Comparison of ENCODE assay signal across 20 mouse cellular contexts in the genomic region with DNA sequence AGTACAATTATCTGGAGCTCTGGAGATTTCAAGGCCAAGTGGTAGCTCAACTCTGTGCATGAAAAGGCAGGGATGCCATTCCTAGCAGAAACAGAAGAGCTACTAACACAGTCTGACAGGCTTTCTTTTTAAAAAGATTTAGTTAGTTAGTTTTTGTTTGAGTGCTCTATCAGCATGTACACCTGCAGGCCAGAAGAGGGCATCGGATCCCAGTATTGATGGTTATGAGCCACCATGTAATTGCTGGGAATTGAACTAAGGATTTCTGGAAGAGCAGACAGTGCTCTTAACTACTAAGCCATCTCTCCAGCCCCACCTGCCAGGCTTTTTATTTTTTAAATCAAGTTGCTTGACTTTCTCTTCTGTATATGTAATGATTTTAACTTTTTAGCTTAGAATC. TPM values are rescaled to one million over a fixed set of nuclear protein-coding genes. Genes with fewer than 3 reads are reported as not detected.
DNase-seq lines count a peak whose midpoint lies in the region; ATAC-seq and TF ChIP-seq lines count a peak whose summit lies in the region.
"Had no signal": no experiment of that assay in that cellular context is flagged by ENCODE, and none has a peak within 500 bp of the region (broad histone marks: within the 10 kb centered on the region; RNA-seq: fewer than 3 reads in every experiment).

No protein-coding gene starts in this region.

- WGBS in hindbrain, postnatal 0 days = 96% methylated on average over 1 of the region's 1 CpGs
- WGBS in hindbrain, embryonic 16.5 days = 72% methylated on average over 1 of the region's 1 CpGs
- WGBS in lung, postnatal 0 days = 81% methylated on average over 1 of the region's 1 CpGs

- TF ChIP-seq EP300 in lung, postnatal 0 days (IDR thresholded peaks at IDR 0.05) = no peak

- DNase-seq in hindbrain, postnatal 0 days (ENCODE audit: low spot score) = no peak
- no peak for DNase-seq in lung, postnatal 0 days (ENCODE audit: low spot score)
- no peak for DNase-seq in lung, postnatal 14 days
- peak; percentile 44 for DNase-seq in ES-CJ7 (ENCODE audit: low read depth, low spot score)
- peak; percentile 37 for DNase-seq in naive thymus-derived CD4-positive, alpha-beta T cell, adult 2 months (ENCODE audit: low read depth)
- no peak for DNase-seq in spleen, postnatal 36 days (ENCODE audit: low spot score in 2 of 2)
- DNase-seq in left cerebral cortex, postnatal 4 days = no peak
- DNase-seq: adrenal gland, postnatal 14 days; cerebellum, adult 8-10 months; heart, postnatal 10 days; kidney, adult 9 months; retina, postnatal 1 day had no signal

- TF ChIP-seq CTCF in hindbrain, postnatal 0 days (IDR thresholded peaks at IDR 0.05; ENCODE audit: low read depth) = peak; percentile 18
- TF ChIP-seq CTCF in lung, postnatal 0 days (IDR thresholded peaks at IDR 0.05) = peak; percentile 34

- H3K9me3 ChIP-seq in hindbrain, postnatal 0 days (ENCODE audit: low read length) = no peaks in the 10 kb centered on the region
- H3K9me3 ChIP-seq in hindbrain, embryonic 16.5 days (ENCODE audit: control insufficient read depth, low read length) = no peaks in the 10 kb centered on the region
- H3K9me3 ChIP-seq in lung, postnatal 0 days (ENCODE audit: low read length) = no peaks in the 10 kb centered on the region
- H3K9me3 ChIP-seq: embryonic facial prominence, embryonic 15.5 days; forebrain, embryonic 13.5 days; hindbrain, embryonic 13.5 days; lung, embryonic 15.5 days had no signal

- no peak overlapping the region for H3K9ac ChIP-seq in hindbrain, postnatal 0 days (replicated peaks; ENCODE audit: low read length)
- H3K9ac ChIP-seq in hindbrain, embryonic 16.5 days (ENCODE audit: low read depth, low read length) = no peak overlapping the region
- H3K9ac ChIP-seq in lung, postnatal 0 days (replicated peaks; ENCODE audit: low read depth) = no peak overlapping the region
- H3K9ac ChIP-seq: embryonic facial prominence, embryonic 15.5 days; forebrain, embryonic 13.5 days; hindbrain, embryonic 13.5 days; lung, embryonic 15.5 days had no signal

- H3K4me3 ChIP-seq in hindbrain, postnatal 0 days (ENCODE audit: low read length) = no peak overlapping the region
- no peak overlapping the region for H3K4me3 ChIP-seq in hindbrain, embryonic 16.5 days (ENCODE audit: low read length)
- no peak overlapping the region for H3K4me3 ChIP-seq in lung, postnatal 0 days (ENCODE audit: low read depth, low read length)
- H3K4me3 ChIP-seq: embryonic facial prominence, embryonic 15.5 days; forebrain, embryonic 13.5 days; hindbrain, embryonic 13.5 days; lung, embryonic 15.5 days had no signal

- no peak overlapping the region for H3K4me2 ChIP-seq in hindbrain, postnatal 0 days (ENCODE audit: low read depth, low read length)
- H3K4me2 ChIP-seq in hindbrain, embryonic 16.5 days (ENCODE audit: low read length) = no peak overlapping the region
- H3K4me2 ChIP-seq in lung, postnatal 0 days (replicated peaks; ENCODE audit: low read depth, low read length) = no peak overlapping the region
- H3K4me2 ChIP-seq: embryonic facial prominence, embryonic 15.5 days; forebrain, embryonic 13.5 days; hindbrain, embryonic 13.5 days; lung, embryonic 15.5 days had no signal

- no peaks in the 10 kb centered on the region for H3K36me3 ChIP-seq in hindbrain, postnatal 0 days (ENCODE audit: insufficient read depth, low read length)
- no peaks in the 10 kb centered on the region for H3K36me3 ChIP-seq in hindbrain, embryonic 16.5 days (ENCODE audit: control insufficient read depth, insufficient read depth, low read length)
- no peaks in the 10 kb centered on the region for H3K36me3 ChIP-seq in lung, postnatal 0 days (ENCODE audit: insufficient read depth, low read length)
- H3K36me3 ChIP-seq: embryonic facial prominence, embryonic 15.5 days; hindbrain, embryonic 13.5 days; lung, embryonic 15.5 days had no signal

- no peaks in the 10 kb centered on the region for H3K27me3 ChIP-seq in hindbrain, postnatal 0 days (ENCODE audit: insufficient read depth, low read length)
- H3K27me3 ChIP-seq in hindbrain, embryonic 16.5 days (replicated peaks; ENCODE audit: control insufficient read depth, insufficient read depth, low read length) = no peaks in the 10 kb centered on the region
- H3K27me3 ChIP-seq in lung, postnatal 0 days (replicated peaks; ENCODE audit: insufficient read depth, low read length) = no peaks in the 10 kb centered on the region
- H3K27me3 ChIP-seq: embryonic facial prominence, embryonic 15.5 days; forebrain, embryonic 13.5 days; hindbrain, embryonic 13.5 days; lung, embryonic 15.5 days had no signal

- no peak for ATAC-seq in hindbrain, postnatal 0 days
- no peak for ATAC-seq in hindbrain, embryonic 16.5 days
- no peak for ATAC-seq in lung, postnatal 0 days
- ATAC-seq: forebrain, embryonic 13.5 days had no signal

- no peak overlapping the region for H3K27ac ChIP-seq in hindbrain, postnatal 0 days
- no peak overlapping the region for H3K27ac ChIP-seq in hindbrain, embryonic 16.5 days (ENCODE audit: low read depth, low read length)
- H3K27ac ChIP-seq in lung, postnatal 0 days (ENCODE audit: low read length) = no peak overlapping the region
- H3K27ac ChIP-seq: embryonic facial prominence, embryonic 15.5 days; forebrain, embryonic 13.5 days; hindbrain, embryonic 13.5 days; lung, embryonic 15.5 days had no signal

- intact Hi-C loops in left cerebral cortex, postnatal 4 days (cut with DNase I) = no loop called here

- no peaks in the 10 kb centered on the region for H3K4me1 ChIP-seq in hindbrain, postnatal 0 days (ENCODE audit: insufficient read depth, low read length)
- no peaks in the 10 kb centered on the region for H3K4me1 ChIP-seq in hindbrain, embryonic 16.5 days (ENCODE audit: control insufficient read depth, insufficient read depth, low read depth, low read length)
- H3K4me1 ChIP-seq in lung, postnatal 0 days (ENCODE audit: insufficient read depth, low read depth, low read length) = no peaks in the 10 kb centered on the region
- H3K4me1 ChIP-seq: embryonic facial prominence, embryonic 15.5 days; forebrain, embryonic 13.5 days; hindbrain, embryonic 13.5 days; lung, embryonic 15.5 days had no signal

RNA-seq across cellular contexts. Expression of gene Cacfd1, which starts 12.2 kb away (rescaled TPM):
- 50.1 and 50.4 TPM in 2 replicates for total RNA-seq in hindbrain, postnatal 0 days (2014; rRNA removed)
- 89.1 and 90.6 TPM in 2 replicates for polyA plus RNA-seq in hindbrain, postnatal 0 days (2015; fragmentation: Nextera tagmentation; extraction: Ambion mirVana)
- 103 TPM in 2 replicates for polyA plus RNA-seq in hindbrain, embryonic 16.5 days (2015; fragmentation: Nextera tagmentation; extraction: Ambion mirVana)
- polyA plus RNA-seq in lung, postnatal 0 days (2015; fragmentation: Nextera tagmentation; extraction: Ambion mirVana) = 39.9 and 42.1 TPM in 2 replicates
- total RNA-seq in left cerebral cortex, postnatal 4 days (2021) = 10 to 100 TPM; 73.1 to 80.5 TPM

RNA-seq across cellular contexts. Expression of gene Adamts13, which starts 24.3 kb away (rescaled TPM):
- total RNA-seq in hindbrain, postnatal 0 days (2014; rRNA removed) = not detected in 2 replicates
- polyA plus RNA-seq in hindbrain, postnatal 0 days (2015; fragmentation: Nextera tagmentation; extraction: Ambion mirVana) = not detected in 2 replicates
- polyA plus RNA-seq in hindbrain, embryonic 16.5 days (2015; fragmentation: Nextera tagmentation; extraction: Ambion mirVana) = 0.29 TPM in 1 of 2 replicates, not detected in the other
- 0.26 TPM in 2 replicates for polyA plus RNA-seq in lung, postnatal 0 days (2015; fragmentation: Nextera tagmentation; extraction: Ambion mirVana)
- not detected for total RNA-seq in left cerebral cortex, postnatal 4 days (2021)
- total RNA-seq: heart, adult 8-10 months; heart, postnatal 10 days; megakaryocyte-erythroid progenitor cell, adult 5-6 weeks had no signal
- polyA plus RNA-seq: forebrain, embryonic 13.5 days; lung, embryonic 15.5 days; neural tube, embryonic 14.5 days had no signal

RNA-seq across cellular contexts. Expression of gene Slc2a6, which starts 30.3 kb away (rescaled TPM):
- 29.2 and 30.9 TPM in 2 replicates for total RNA-seq in hindbrain, postnatal 0 days (2014; rRNA removed)
- 16.7 and 19.2 TPM in 2 replicates for polyA plus RNA-seq in hindbrain, postnatal 0 days (2015; fragmentation: Nextera tagmentation; extraction: Ambion mirVana)
- 18.0 and 21.6 TPM in 2 replicates for polyA plus RNA-seq in hindbrain, embryonic 16.5 days (2015; fragmentation: Nextera tagmentation; extraction: Ambion mirVana)
- 1.1 and 1.3 TPM in 2 replicates for polyA plus RNA-seq in lung, postnatal 0 days (2015; fragmentation: Nextera tagmentation; extraction: Ambion mirVana)
- 10 to 100 TPM; 23.3 to 27.5 TPM for total RNA-seq in left cerebral cortex, postnatal 4 days (2021)

RNA-seq across cellular contexts. Expression of gene Rexo4, which starts 33.3 kb away (rescaled TPM):
- total RNA-seq in hindbrain, postnatal 0 days (2014; rRNA removed) = 35.3 and 38.0 TPM in 2 replicates
- polyA plus RNA-seq in hindbrain, postnatal 0 days (2015; fragmentation: Nextera tagmentation; extraction: Ambion mirVana) = 25.0 and 26.3 TPM in 2 replicates
- polyA plus RNA-seq in hindbrain, embryonic 16.5 days (2015; fragmentation: Nextera tagmentation; extraction: Ambion mirVana) = 39.6 and 41.0 TPM in 2 replicates
- polyA plus RNA-seq in lung, postnatal 0 days (2015; fragmentation: Nextera tagmentation; extraction: Ambion mirVana) = 21.4 and 22.1 TPM in 2 replicates
- total RNA-seq in left cerebral cortex, postnatal 4 days (2021) = 10 to 100 TPM; 50.9 to 61.6 TPM

Comparison
In these comparisons a context has a peak if more than half of its experiments do, and no peak if none do; other contexts are left out.
1. DNase-seq: peak in ES-CJ7 (single experiment) and naive thymus-derived CD4-positive, alpha-beta T cell, adult 2 months (single experiment); none in hindbrain, postnatal 0 days (single experiment), lung, postnatal 0 days (single experiment), lung, postnatal 14 days (single experiment), spleen, postnatal 36 days (0 of 2) and left cerebral cortex, postnatal 4 days (single experiment).